Mouse (Mus musculus) regulatory T cell (primary cell): ENCODE measurements at regions not wholly inside any gene's neighbourhood (a gene's known extent, or its start where the extent isn't known, plus 50 kb on each side); places are given as distances from the start of the nearest gene placed in this dataset.

Experiments
- in situ Hi-C: fragments of 300-600 bp; cut with MboI, MseI; formaldehyde crosslinking; loops from one replicate; pipeline ENCODE4 v1.15.1; 2025; ENCODE audit warnings: high pct_unique_total_duplicates

GRCm38 (mm10) chr4:137101169-137101568 is 52.6 kb upstream of the Zbtb40 start:
- in situ Hi-C loops, result no loop called here

- in situ Hi-C loops, result no loop called here
These were observed 52.2 kb upstream of the Zbtb40 start for GRCm38 (mm10) chr4:137100756-137101155.
